Mouse (Mus musculus) stomach, postnatal 0 days (tissue): ENCODE measurements at regions not wholly inside any gene's neighbourhood (a gene's known extent, or its start where the extent isn't known, plus 50 kb on each side); places are given as distances from the start of the nearest gene placed in this dataset.

Source experiments
- ATAC-seq: fragments of 200-750 bp; cut with Nextera tagmentation; 2 replicates; pipeline ENCODE4 v1.8.0; 2017; ENCODE audit not compliant: low FRiP score, low TSS enrichment
- DNase-seq: peaks from one replicate; pipeline ENCODE4 v3.0.0-alpha.2; 2016; ENCODE audit warnings: low spot score
- H3K27ac ChIP-seq: fragments of 300-500 bp; sonication (generic); replicated peaks from 2 replicates; pipeline ENCODE4 v1.5.1; 2014; ENCODE audit warnings: mild to moderate bottlenecking, control low read depth
- H3K27me3 ChIP-seq: fragments of 300-500 bp; sonication (generic); 2 replicates; pipeline ENCODE4 v1.6.1; 2014; ENCODE audit warnings: low read length; ENCODE audit not compliant: control insufficient read depth, insufficient read depth
- H3K36me3 ChIP-seq: fragments of 300-500 bp; sonication (generic); 2 replicates; pipeline ENCODE4 v1.6.1; 2014; ENCODE audit warnings: low read length, mixed read lengths; ENCODE audit not compliant: control insufficient read depth, insufficient read depth
- H3K4me1 ChIP-seq: fragments of 300-500 bp; sonication (generic); replicated peaks from 2 replicates; pipeline ENCODE4 v1.6.1; 2014; ENCODE audit warnings: antibody characterized with exemption; ENCODE audit not compliant: control insufficient read depth, insufficient read depth
- H3K4me2 ChIP-seq: fragments of 300-500 bp; sonication (generic); replicated peaks from 2 replicates; pipeline ENCODE4 v1.6.1; 2014; ENCODE audit warnings: low read depth, mild to moderate bottlenecking, control low read depth, moderate library complexity
- H3K4me3 ChIP-seq: fragments of 300-500 bp; sonication (generic); 2 replicates; pipeline ENCODE4 v1.5.1; 2014; ENCODE audit warnings: low read depth, low read length, control low read depth
- H3K9ac ChIP-seq: fragments of 300-500 bp; sonication (generic); 2 replicates; pipeline ENCODE4 v1.6.1; 2014; ENCODE audit warnings: mild to moderate bottlenecking, low read length, control low read depth, mixed read lengths
- H3K9me3 ChIP-seq: fragments of 300-500 bp; sonication (generic); 2 replicates; pipeline ENCODE4 v1.6.1; 2016; ENCODE audit warnings: low read length; ENCODE audit not compliant: control insufficient read depth
- CTCF ChIP-seq: IDR thresholded peaks from 2 replicates; pipeline ENCODE4 v1.5.1; 2016; ENCODE audit warnings: antibody characterized with exemption, low read depth, mild to moderate bottlenecking, moderate library complexity
- EP300 ChIP-seq: optimal IDR thresholded peaks from 2 replicates; pipeline ENCODE3; 2016; ENCODE audit warnings: antibody characterized with exemption
- WGBS: fragments of 180-500 bp; shearing (Covaris S2); extraction: QIAGEN DNeasy Blood & Tissue Kit; methylation state at CpG from one replicate; pipeline ENCODE4 v1.1.7; 2014; 5-methylcytosine and 5-hydroxymethylcytosine counted together

DNA sequence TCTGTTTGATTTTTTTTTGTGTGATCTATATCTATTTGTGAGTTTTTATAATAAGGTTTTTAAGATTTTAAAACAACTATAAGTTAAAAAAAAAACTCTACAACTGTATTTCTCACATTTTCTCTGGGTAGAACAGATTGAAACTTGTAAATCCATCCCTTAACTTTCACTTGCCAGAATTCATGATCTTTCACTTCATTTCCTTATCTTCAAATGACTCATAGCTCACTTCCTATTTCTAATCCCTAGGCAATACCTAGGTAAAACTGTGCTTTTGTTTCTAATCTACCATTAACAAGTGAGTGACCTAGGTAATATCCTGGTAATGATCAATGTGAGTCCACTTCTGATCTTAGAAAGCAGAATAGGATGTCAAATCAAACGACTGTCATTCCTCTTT, 112.5 kb upstream of the Diaph2 start:
- Histone ChIP-seq H3K27ac (no peak overlapping the region), H3K36me3 (no peaks in the 10 kb centered on the region)

DNA sequence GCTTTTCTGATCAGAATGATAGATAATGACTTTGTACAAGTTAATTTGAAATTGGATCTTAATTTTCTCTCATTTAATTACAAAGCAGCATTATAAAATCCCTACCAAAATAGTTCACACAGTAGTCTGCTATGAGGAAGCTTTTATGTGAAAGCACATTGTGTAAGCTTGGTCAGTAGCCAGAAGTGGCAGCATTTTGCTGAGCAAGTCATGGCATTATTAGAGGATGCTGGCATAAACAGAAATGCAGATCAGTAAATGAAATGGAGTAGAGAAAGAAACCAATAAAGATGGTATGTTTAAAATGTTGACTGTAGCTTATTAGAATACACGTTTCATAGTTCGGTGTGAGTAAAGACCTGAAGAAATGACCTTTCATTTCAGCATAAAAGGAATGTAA, 104.4 kb upstream of the Diaph2 start:
- TF ChIP-seq CTCF (no peak), EP300 (no peak)
- ATAC-seq (no peak), DNase-seq (no peak)
- Histone ChIP-seq H3K9ac (no peak overlapping the region), H3K4me3 (no peak overlapping the region), H3K36me3 (no peaks in the 10 kb centered on the region), H3K4me1 (no peaks in the 10 kb centered on the region), H3K27me3 (no peaks in the 10 kb centered on the region), H3K4me2 (no peak overlapping the region), H3K27ac (no peak overlapping the region), H3K9me3 (no peaks in the 10 kb centered on the region)
- WGBS, result 59% methylated on average over 2 of the region's 2 CpGs

More for the DNA sequence above, 112.5 kb upstream of the Diaph2 start:
- Histone ChIP-seq H3K4me1 (no peaks in the 10 kb centered on the region), H3K9ac (no peak overlapping the region), H3K4me3 (no peak overlapping the region), H3K27me3 (no peaks in the 10 kb centered on the region), H3K4me2 (no peak overlapping the region), H3K9me3 (no peaks in the 10 kb centered on the region)
- no peak for ATAC-seq
- no peak for DNase-seq
- TF ChIP-seq EP300 (no peak), CTCF (no peak)
- 41% methylated on average over 1 of the region's 1 CpGs for WGBS

DNA sequence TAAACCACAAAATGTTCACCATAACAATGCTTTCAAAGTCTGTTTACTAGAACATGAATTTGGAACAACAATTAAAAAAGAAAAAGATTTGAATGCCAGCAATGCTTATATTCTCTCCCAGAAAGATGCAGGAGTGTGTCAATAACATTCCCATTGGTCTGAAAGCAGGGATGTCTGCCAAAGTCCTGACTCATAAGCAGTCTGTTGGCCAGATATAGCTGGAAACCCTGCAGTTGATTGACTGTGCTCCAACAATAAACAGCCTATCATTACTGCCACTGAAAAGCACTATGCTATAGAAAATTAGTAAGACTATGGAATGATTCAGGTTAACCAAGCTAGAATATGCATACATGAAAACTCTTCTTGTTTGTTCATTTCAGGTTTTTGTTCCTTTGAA, 92.6 kb upstream of the Diaph2 start:
- TF ChIP-seq CTCF (no peak), EP300 (no peak)
- no peaks in the 10 kb centered on the region for H3K4me1 ChIP-seq
- H3K9me3 ChIP-seq, result no peaks in the 10 kb centered on the region
- no peak overlapping the region for H3K4me3 ChIP-seq
- no peaks in the 10 kb centered on the region for H3K27me3 ChIP-seq
- no peak for ATAC-seq
- H3K4me2 ChIP-seq, result no peak overlapping the region
- DNase-seq, result no peak
- no peak overlapping the region for H3K9ac ChIP-seq
- no peaks in the 10 kb centered on the region for H3K36me3 ChIP-seq
- H3K27ac ChIP-seq, result no peak overlapping the region

DNA sequence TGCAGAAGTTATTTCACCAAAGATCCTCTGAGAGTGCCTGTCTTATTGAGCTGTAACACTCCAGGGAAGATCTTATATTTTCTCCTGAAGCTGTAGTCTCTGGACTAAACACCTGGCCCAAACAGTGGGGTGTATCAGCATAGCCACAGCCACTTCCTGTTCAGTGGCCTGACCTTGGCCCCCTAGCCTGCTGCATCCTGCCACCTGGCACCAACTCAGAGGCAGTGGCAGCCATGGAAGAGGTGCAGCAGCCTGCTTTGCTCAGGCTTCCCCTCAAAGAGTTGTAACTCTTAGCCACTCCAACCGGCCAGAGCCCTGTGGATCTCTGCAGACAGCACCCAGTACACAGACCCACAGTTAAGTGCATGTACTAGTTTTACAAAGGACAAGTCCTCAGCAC, 58.9 kb upstream of the Diaph2 start:
- 64% methylated on average over 1 of the region's 1 CpGs for WGBS
- no peak for DNase-seq
- ATAC-seq, result no peak
- no peak overlapping the region for H3K9ac ChIP-seq
- H3K27ac ChIP-seq, result no peak overlapping the region
- TF ChIP-seq CTCF, result no peak
- no peak for TF ChIP-seq EP300
- H3K4me3 ChIP-seq, result no peak overlapping the region
- H3K9me3 ChIP-seq, result no peaks in the 10 kb centered on the region
- no peaks in the 10 kb centered on the region for H3K27me3 ChIP-seq
- no peaks in the 10 kb centered on the region for H3K4me1 ChIP-seq
- no peaks in the 10 kb centered on the region for H3K36me3 ChIP-seq
- no peak overlapping the region for H3K4me2 ChIP-seq
